Mouse (Mus musculus) hindbrain, embryonic 14.5 days (tissue): Measurements from ENCODE around the gene Pitpnm3. TPM values are rescaled to one million over a fixed set of nuclear protein-coding genes. Genes with fewer than 3 reads are reported as not detected.

Source experiments
- ATAC-seq: fragments of 200-750 bp; cut with Nextera tagmentation; 2 replicates; pipeline ENCODE4 v1.8.0; 2017; ENCODE audit warnings: moderate number of reproducible peaks, mild to moderate bottlenecking, moderate TSS enrichment, moderate library complexity; ENCODE audit not compliant: low FRiP score
- DNase-seq: peaks from one replicate; pipeline ENCODE4 v3.0.0-alpha.2; 2015; ENCODE audit warnings: low spot score
- H3K27ac ChIP-seq: fragments of 300-500 bp; sonication (generic); 2 replicates; pipeline ENCODE4 v1.5.1; 2014; ENCODE audit warnings: mild to moderate bottlenecking, moderate library complexity
- H3K27me3 ChIP-seq: fragments of 300-500 bp; sonication (generic); 2 replicates; pipeline ENCODE4 v1.6.1; 2014; ENCODE audit warnings: mild to moderate bottlenecking, low read length, mixed read lengths; ENCODE audit not compliant: control insufficient read depth, insufficient read depth
- H3K36me3 ChIP-seq: fragments of 300-500 bp; sonication (generic); replicated peaks from 2 replicates; pipeline ENCODE4 v1.6.1; 2014; ENCODE audit not compliant: control insufficient read depth, insufficient read depth
- H3K4me1 ChIP-seq: fragments of 300-500 bp; sonication (generic); replicated peaks from 2 replicates; pipeline ENCODE4 v1.6.1; 2014; ENCODE audit warnings: antibody characterized with exemption, low read length, mixed read lengths; ENCODE audit not compliant: control insufficient read depth, insufficient read depth
- H3K4me2 ChIP-seq: fragments of 300-500 bp; sonication (generic); replicated peaks from 2 replicates; pipeline ENCODE4 v1.6.1; 2014; ENCODE audit warnings: mild to moderate bottlenecking, moderate library complexity
- H3K4me3 ChIP-seq: fragments of 300-500 bp; sonication (generic); replicated peaks from 2 replicates; pipeline ENCODE4 v1.5.1; 2014; ENCODE audit warnings: mild to moderate bottlenecking, low read length
- H3K9ac ChIP-seq: fragments of 300-500 bp; sonication (generic); 2 replicates; pipeline ENCODE4 v1.6.1; 2014
- H3K9me3 ChIP-seq: fragments of 300-500 bp; sonication (generic); 2 replicates; pipeline ENCODE4 v1.6.1; 2016; ENCODE audit warnings: low read length; ENCODE audit not compliant: control insufficient read depth
- WGBS: fragments of 180-500 bp; shearing (Covaris S2); extraction: QIAGEN DNeasy Blood & Tissue Kit; methylation state at CpG from one replicate; pipeline ENCODE4 v1.1.7; 2014; 5-methylcytosine and 5-hydroxymethylcytosine counted together
- polyA plus RNA-seq: library from polyadenylated mRNA; unstranded; fragments of >200 nt; fragmentation: Nextera tagmentation; extraction: Ambion mirVana; gene quantifications from 2 replicates; pipeline ENCODE4 v1.2.1, GENCODE M21; 2014

The Pitpnm3 gene
- polyA plus RNA-seq, 1 experiment from 2014 or later: 4.9 TPM

- Histone ChIP-seq H3K27ac (peak within 1 kb of the TSS; percentile 68), H3K27me3 (no peaks in the 10 kb centered on the region), H3K36me3 (no peaks in the 10 kb centered on the region), H3K4me1 (peaks cover 26% of the 10 kb centered on the region), H3K4me2 (peak within 1 kb of the TSS; percentile 96), H3K9ac (peak within 1 kb of the TSS; percentile 68), H3K4me3 (peak within 1 kb of the TSS; percentile 75), H3K9me3 (no peaks in the 10 kb centered on the region)
- peak; percentile 88 for DNase-seq
- ATAC-seq: peak; percentile 90
- under 1% methylated on average over 52 of the region's 52 CpGs for WGBS
These were observed 93.6 kb downstream of the Pitpnm3 start, which contains the start of gene Pimreg for GRCm38 (mm10) chr11:72041768-72042607. Gene Pimreg (plus strand): TSS chr11:72042032.

DNA sequence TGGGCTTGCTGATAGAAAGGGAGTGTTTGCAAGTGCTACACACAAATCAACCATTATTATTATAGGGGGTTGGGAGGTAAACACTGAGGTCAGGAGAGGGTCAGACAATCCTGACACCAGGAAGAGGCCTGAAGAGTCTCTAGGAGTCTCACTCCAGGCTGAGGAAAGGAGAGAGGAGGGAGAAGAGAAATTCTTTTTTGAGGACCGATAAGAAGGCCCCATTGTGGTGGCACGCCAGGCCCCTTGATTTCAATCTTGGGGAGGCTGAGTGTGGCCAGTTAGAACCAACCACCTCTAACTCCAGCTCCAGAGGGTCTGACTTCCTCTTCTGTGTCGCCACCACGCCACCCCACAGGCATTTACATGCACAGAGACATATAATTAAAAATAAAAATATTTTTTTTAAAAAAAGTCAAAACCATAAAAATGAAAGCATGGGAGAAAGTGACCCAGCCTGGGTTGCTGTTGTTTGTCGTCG lies 94.2 kb downstream of the Pitpnm3 start:
- Histone ChIP-seq H3K9ac (peak overlapping the region; percentile 68), H3K4me3 (peak overlapping the region; percentile 75), H3K36me3 (no peaks in the 10 kb centered on the region), H3K27me3 (no peaks in the 10 kb centered on the region), H3K9me3 (no peaks in the 10 kb centered on the region), H3K4me1 (peaks cover 26% of the 10 kb centered on the region), H3K27ac (peak overlapping the region; percentile 68; the same call in 1 of the 2 replicates), H3K4me2 (peak overlapping the region; percentile 96)
- ATAC-seq: no peak
- WGBS: 15% methylated on average over 6 of the region's 6 CpGs
- no peak for DNase-seq

DNA sequence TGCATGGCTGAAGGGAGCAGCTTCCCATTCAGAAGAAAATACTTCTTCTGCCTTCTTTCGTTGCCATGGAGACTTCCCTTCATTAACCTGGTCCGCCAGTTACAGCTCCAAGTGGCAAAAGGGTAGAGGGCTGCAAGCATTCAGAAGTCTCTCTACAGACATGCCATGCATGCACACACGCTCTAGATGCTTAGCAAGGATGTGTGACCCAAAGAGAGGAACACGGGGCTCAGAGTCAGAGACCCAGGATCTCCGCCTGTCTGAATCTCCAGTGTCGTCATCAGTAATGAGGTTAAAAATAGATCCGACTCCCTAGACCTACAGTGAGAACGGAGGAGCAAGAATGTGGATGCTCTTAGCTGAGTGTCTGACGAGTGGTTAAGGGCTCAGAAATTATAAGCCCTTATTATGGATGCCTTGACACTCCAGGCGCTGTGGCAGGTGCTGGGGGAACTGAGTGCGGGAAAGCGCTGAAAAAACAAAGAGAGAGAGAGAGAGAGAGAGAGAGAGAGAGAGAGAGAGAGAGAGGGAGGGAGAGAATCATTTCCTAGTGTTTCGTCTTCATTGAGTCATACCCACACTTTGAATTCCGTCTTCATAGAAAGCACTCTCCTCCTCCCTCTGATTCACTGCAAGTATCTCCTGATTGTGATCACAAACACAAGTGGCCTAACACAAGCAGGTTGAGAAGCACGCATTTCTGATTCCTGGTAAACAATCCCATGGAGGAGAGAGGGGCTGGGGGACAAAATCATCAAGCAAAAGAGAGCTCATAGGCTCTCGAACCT lies 95.8 kb downstream of the Pitpnm3 start:
- no peaks in the 10 kb centered on the region for H3K27me3 ChIP-seq
- H3K4me2 ChIP-seq: peak overlapping the region; percentile 29
- 16% methylated on average over 16 of the region's 16 CpGs for WGBS
- H3K4me3 ChIP-seq: no peak overlapping the region
- ATAC-seq (no peak; the same call in 1 of the 2 replicates), DNase-seq (peak; percentile 38)
- peaks cover 26% of the 10 kb centered on the region for H3K4me1 ChIP-seq
- H3K9me3 ChIP-seq: no peaks in the 10 kb centered on the region
- H3K9ac ChIP-seq: peak overlapping the region; percentile 28; the same call in 1 of the 2 replicates
- H3K27ac ChIP-seq: peak overlapping the region; percentile 26; the same call in 1 of the 2 replicates
- no peaks in the 10 kb centered on the region for H3K36me3 ChIP-seq

GRCm38 (mm10) chr11:72037996-72038395 lies 97.6 kb downstream of the Pitpnm3 start:
- peaks cover 24% of the 10 kb centered on the region for H3K4me1 ChIP-seq
- peak; percentile 95 for DNase-seq
- H3K27me3 ChIP-seq: no peaks in the 10 kb centered on the region
- H3K27ac ChIP-seq: no peak overlapping the region
- no peak overlapping the region for H3K4me3 ChIP-seq
- ATAC-seq: no peak
- no peak overlapping the region for H3K4me2 ChIP-seq
- no peak overlapping the region for H3K9ac ChIP-seq
- H3K9me3 ChIP-seq: no peaks in the 10 kb centered on the region
- H3K36me3 ChIP-seq: no peaks in the 10 kb centered on the region
- WGBS: under 1% methylated on average over 4 of the region's 4 CpGs

- Histone ChIP-seq H3K27ac (no peak within 1 kb of the TSS), H3K36me3 (no peaks in the 10 kb centered on the region), H3K4me2 (no peak within 1 kb of the TSS), H3K4me3 (no peak within 1 kb of the TSS), H3K9ac (no peak within 1 kb of the TSS), H3K27me3 (no peaks in the 10 kb centered on the region), H3K4me1 (peaks cover 18% of the 10 kb centered on the region), H3K9me3 (no peaks in the 10 kb centered on the region)
- WGBS: 70% methylated on average over 4 of the region's 4 CpGs
- ATAC-seq: no peak
- DNase-seq: no peak
These were observed 98.2 kb downstream of the Pitpnm3 start, which contains the start of gene Aipl1 for GRCm38 (mm10) chr11:72037409-72037808. Gene Aipl1 (minus strand): TSS chr11:72037509.

- H3K27me3 ChIP-seq: peaks cover 10% of the 10 kb centered on the region; the same call in 1 of the 2 replicates
- 0 out of 2 replicates have a peak, but pooled peaks cover 4% of the 10 kb centered on the region for H3K4me1 ChIP-seq
- H3K4me3 ChIP-seq: no peak overlapping the region
- no peaks in the 10 kb centered on the region for H3K36me3 ChIP-seq
- H3K27ac ChIP-seq: no peak overlapping the region
- no peak overlapping the region for H3K4me2 ChIP-seq
- no peak overlapping the region for H3K9ac ChIP-seq
- DNase-seq: no peak
- ATAC-seq: no peak
- H3K9me3 ChIP-seq: no peaks in the 10 kb centered on the region
- WGBS: 86% methylated on average over 3 of the region's 3 CpGs
These were observed 103.0 kb downstream of the Pitpnm3 start for GRCm38 (mm10) chr11:72032589-72032988.

- Histone ChIP-seq H3K4me2 (no peak overlapping the region), H3K9ac (no peak overlapping the region), H3K4me3 (no peak overlapping the region), H3K27me3 (peaks cover 10% of the 10 kb centered on the region; the same call in 1 of the 2 replicates), H3K9me3 (no peaks in the 10 kb centered on the region), H3K27ac (no peak overlapping the region), H3K4me1 (0 out of 2 replicates have a peak, but pooled peaks cover 4% of the 10 kb centered on the region), H3K36me3 (no peaks in the 10 kb centered on the region)
- no peak for DNase-seq
- ATAC-seq: no peak
- 88% methylated on average over 4 of the region's 4 CpGs for WGBS
These were observed 103.5 kb downstream of the Pitpnm3 start for GRCm38 (mm10) chr11:72032091-72032490.

DNA sequence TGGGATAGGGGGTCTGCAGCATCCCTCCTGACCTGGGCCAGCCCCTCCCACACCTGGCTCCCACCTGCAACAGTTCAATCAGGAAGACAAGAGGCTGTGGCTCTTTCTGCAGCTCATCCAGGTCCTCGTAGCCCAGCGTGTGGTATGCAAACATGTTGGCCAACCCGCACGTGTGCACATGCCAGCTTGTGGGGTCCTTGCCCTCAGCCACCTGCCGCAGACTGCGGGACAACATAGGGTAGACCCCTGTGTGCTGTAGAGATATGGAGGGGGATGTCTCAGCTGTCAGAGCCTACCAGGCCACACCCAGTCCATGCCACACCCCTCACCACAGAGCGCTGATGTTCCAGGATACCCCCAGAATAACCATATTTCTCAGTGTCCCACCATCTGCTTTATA lies 104.2 kb downstream of the Pitpnm3 start:
- Histone ChIP-seq H3K27ac (no peak overlapping the region), H3K36me3 (no peaks in the 10 kb centered on the region), H3K9me3 (no peaks in the 10 kb centered on the region), H3K4me1 (0 out of 2 replicates have a peak, but pooled peaks cover 4% of the 10 kb centered on the region), H3K9ac (no peak overlapping the region), H3K27me3 (peaks cover 10% of the 10 kb centered on the region; the same call in 1 of the 2 replicates), H3K4me3 (no peak overlapping the region), H3K4me2 (no peak overlapping the region)
- ATAC-seq (no peak), DNase-seq (no peak)
- WGBS: 95% methylated on average over 7 of the region's 7 CpGs

DNA sequence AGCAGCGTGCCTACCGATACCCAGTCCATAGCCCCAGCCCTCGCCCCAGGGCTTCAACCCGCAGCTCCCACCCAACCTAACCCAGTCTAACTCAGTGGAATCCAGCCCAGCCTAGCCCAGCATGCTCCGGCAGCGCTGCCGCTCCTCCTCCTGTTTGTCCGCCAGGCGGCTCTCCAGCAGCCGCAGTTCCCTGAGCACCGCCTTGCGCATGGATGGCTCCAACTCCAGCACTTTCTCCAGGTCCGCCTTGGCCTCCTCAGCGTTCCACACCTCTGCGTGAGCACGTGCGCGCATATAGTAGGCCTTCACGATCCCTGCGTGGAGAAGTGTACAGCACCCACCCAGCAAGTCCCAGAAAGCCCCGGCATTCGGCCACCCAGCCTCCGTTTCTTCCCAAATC lies 106.4 kb downstream of the Pitpnm3 start:
- no peak overlapping the region for H3K27ac ChIP-seq
- DNase-seq (peak; percentile 64), ATAC-seq (no peak)
- no peak overlapping the region for H3K4me3 ChIP-seq
- no peak overlapping the region for H3K4me2 ChIP-seq
- no peaks in the 10 kb centered on the region for H3K9me3 ChIP-seq
- no peaks in the 10 kb centered on the region for H3K36me3 ChIP-seq
- peaks cover 10% of the 10 kb centered on the region; the same call in 1 of the 2 replicates for H3K27me3 ChIP-seq
- WGBS: 22% methylated on average over 23 of the region's 23 CpGs
- 0 out of 2 replicates have a peak, but pooled peaks cover 4% of the 10 kb centered on the region for H3K4me1 ChIP-seq
- H3K9ac ChIP-seq: no peak overlapping the region
